Mouse (Mus musculus): Measurements from ENCODE around the gene Cd9.

GRCm38 (mm10) chr6:125511196-125511595 lies 16.6 kb upstream of the Cd9 start:
- no peak for TF ChIP-seq CTCF (conservative IDR thresholded peaks at IDR 0.05; ENCODE audit: insufficient read depth, insufficient read length, low read depth, low read length)
- TF ChIP-seq POLR2A (IDR thresholded peaks at IDR 0.05; ENCODE audit: low read depth, low read length) = no peak
